Mouse (Mus musculus): Measurements from ENCODE around the gene Cyfip2. TPM values are rescaled to one million over a fixed set of nuclear protein-coding genes. Genes with fewer than 3 reads are reported as not detected.

Cyfip2 gene
- polyA plus RNA-seq, 1 experiment from 2014 or later = 16.2 TPM

GRCm38 (mm10) chr11:46176155-46176554 is 136.5 kb downstream of the Cyfip2 start:
- ATAC-seq (ENCODE audit: insufficient number of reproducible peaks, low FRiP score, low TSS enrichment, low read depth) (no peak), DNase-seq (ENCODE audit: low spot score) (no peak)
- no peak overlapping the region for H3K4me3 ChIP-seq (ENCODE audit: low read depth, low read length)
- H3K36me3 ChIP-seq (ENCODE audit: control insufficient read depth, insufficient read depth, low read length) = no peaks in the 10 kb centered on the region
- 94% methylated on average over 6 of the region's 6 CpGs for WGBS
- no peak overlapping the region for H3K27ac ChIP-seq (replicated peaks; ENCODE audit: low read depth, low read length)
- no peaks in the 10 kb centered on the region for H3K4me1 ChIP-seq (ENCODE audit: control insufficient read depth, insufficient read depth, low read length)
- no peak overlapping the region for H3K4me2 ChIP-seq (ENCODE audit: low read depth, severe bottlenecking)
- H3K9ac ChIP-seq (ENCODE audit: low read length) = no peak overlapping the region
- H3K27me3 ChIP-seq (ENCODE audit: control insufficient read depth, insufficient read depth, low read length) = no peaks in the 10 kb centered on the region
- no peaks in the 10 kb centered on the region for H3K9me3 ChIP-seq (ENCODE audit: control insufficient read depth, low read length)

DNA sequence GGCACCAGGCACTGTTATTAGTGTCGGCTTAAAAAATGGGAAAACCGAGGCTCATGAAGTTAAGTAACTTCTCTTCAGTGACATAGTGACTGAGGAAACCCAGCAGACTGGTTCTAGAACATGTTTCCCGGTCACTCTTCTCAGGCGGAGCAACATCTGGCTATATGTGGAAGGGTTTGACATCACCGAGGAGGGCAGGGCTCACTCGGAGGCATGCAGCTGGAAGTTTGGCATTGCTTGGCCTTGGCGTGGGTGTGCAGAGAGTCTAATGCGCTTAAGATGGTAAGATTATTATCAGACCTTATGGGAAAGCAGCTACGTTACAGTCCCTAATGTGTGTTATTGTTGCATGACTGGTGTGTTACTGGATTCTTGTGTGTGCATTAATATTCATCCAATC is 140.5 kb downstream of the Cyfip2 start:
- no peaks in the 10 kb centered on the region for H3K36me3 ChIP-seq (ENCODE audit: control insufficient read depth, insufficient read depth, low read length)
- H3K9ac ChIP-seq (ENCODE audit: low read length) = no peak overlapping the region
- whole genome bisulfite sequencing = 94% methylated on average over 9 of the region's 9 CpGs
- H3K27ac ChIP-seq (replicated peaks; ENCODE audit: low read depth, low read length) = no peak overlapping the region
- ATAC-seq (ENCODE audit: insufficient number of reproducible peaks, low FRiP score, low TSS enrichment, low read depth) (no peak), DNase-seq (ENCODE audit: low spot score) (no peak)
- no peaks in the 10 kb centered on the region for H3K4me1 ChIP-seq (ENCODE audit: control insufficient read depth, insufficient read depth, low read length)
- H3K4me3 ChIP-seq (ENCODE audit: low read depth, low read length) = no peak overlapping the region
- no peak overlapping the region for H3K4me2 ChIP-seq (ENCODE audit: low read depth, severe bottlenecking)
- H3K27me3 ChIP-seq (ENCODE audit: control insufficient read depth, insufficient read depth, low read length) = 0 out of 2 replicates have a peak, but pooled peaks cover 3% of the 10 kb centered on the region
- no peaks in the 10 kb centered on the region for H3K9me3 ChIP-seq (ENCODE audit: control insufficient read depth, low read length)

GRCm38 (mm10) chr11:46169908-46170307 is 142.8 kb downstream of the Cyfip2 start:
- ATAC-seq (ENCODE audit: insufficient number of reproducible peaks, low FRiP score, low TSS enrichment, low read depth) (no peak), DNase-seq (ENCODE audit: low spot score) (no peak)
- no peak overlapping the region for H3K4me2 ChIP-seq (ENCODE audit: low read depth, severe bottlenecking)
- no peaks in the 10 kb centered on the region for H3K9me3 ChIP-seq (ENCODE audit: control insufficient read depth, low read length)
- H3K9ac ChIP-seq (ENCODE audit: low read length) = no peak overlapping the region
- H3K36me3 ChIP-seq (ENCODE audit: control insufficient read depth, insufficient read depth, low read length) = no peaks in the 10 kb centered on the region
- H3K4me3 ChIP-seq (ENCODE audit: low read depth, low read length) = no peak overlapping the region
- peaks cover 14% of the 10 kb centered on the region for H3K27me3 ChIP-seq (ENCODE audit: control insufficient read depth, insufficient read depth, low read length)
- no peak overlapping the region for H3K27ac ChIP-seq (replicated peaks; ENCODE audit: low read depth, low read length)
- H3K4me1 ChIP-seq (ENCODE audit: control insufficient read depth, insufficient read depth, low read length) = 0 out of 2 replicates have a peak, but pooled peaks cover 2% of the 10 kb centered on the region
- 56% methylated on average over 3 of the region's 3 CpGs for WGBS

GRCm38 (mm10) chr11:46168506-46168905 is 144.2 kb downstream of the Cyfip2 start:
- no peaks in the 10 kb centered on the region for H3K36me3 ChIP-seq (ENCODE audit: control insufficient read depth, insufficient read depth, low read length)
- WGBS = 89% methylated on average over 7 of the region's 7 CpGs
- 0 out of 2 replicates have a peak, but pooled peaks cover 2% of the 10 kb centered on the region for H3K4me1 ChIP-seq (ENCODE audit: control insufficient read depth, insufficient read depth, low read length)
- H3K9ac ChIP-seq (ENCODE audit: low read length) = no peak overlapping the region
- H3K4me3 ChIP-seq (ENCODE audit: low read depth, low read length) = no peak overlapping the region
- ATAC-seq (ENCODE audit: insufficient number of reproducible peaks, low FRiP score, low TSS enrichment, low read depth) (no peak), DNase-seq (ENCODE audit: low spot score) (no peak)
- H3K4me2 ChIP-seq (ENCODE audit: low read depth, severe bottlenecking) = no peak overlapping the region
- H3K27ac ChIP-seq (replicated peaks; ENCODE audit: low read depth, low read length) = no peak overlapping the region
- no peaks in the 10 kb centered on the region for H3K9me3 ChIP-seq (ENCODE audit: control insufficient read depth, low read length)
- peaks cover 14% of the 10 kb centered on the region for H3K27me3 ChIP-seq (ENCODE audit: control insufficient read depth, insufficient read depth, low read length)

DNA sequence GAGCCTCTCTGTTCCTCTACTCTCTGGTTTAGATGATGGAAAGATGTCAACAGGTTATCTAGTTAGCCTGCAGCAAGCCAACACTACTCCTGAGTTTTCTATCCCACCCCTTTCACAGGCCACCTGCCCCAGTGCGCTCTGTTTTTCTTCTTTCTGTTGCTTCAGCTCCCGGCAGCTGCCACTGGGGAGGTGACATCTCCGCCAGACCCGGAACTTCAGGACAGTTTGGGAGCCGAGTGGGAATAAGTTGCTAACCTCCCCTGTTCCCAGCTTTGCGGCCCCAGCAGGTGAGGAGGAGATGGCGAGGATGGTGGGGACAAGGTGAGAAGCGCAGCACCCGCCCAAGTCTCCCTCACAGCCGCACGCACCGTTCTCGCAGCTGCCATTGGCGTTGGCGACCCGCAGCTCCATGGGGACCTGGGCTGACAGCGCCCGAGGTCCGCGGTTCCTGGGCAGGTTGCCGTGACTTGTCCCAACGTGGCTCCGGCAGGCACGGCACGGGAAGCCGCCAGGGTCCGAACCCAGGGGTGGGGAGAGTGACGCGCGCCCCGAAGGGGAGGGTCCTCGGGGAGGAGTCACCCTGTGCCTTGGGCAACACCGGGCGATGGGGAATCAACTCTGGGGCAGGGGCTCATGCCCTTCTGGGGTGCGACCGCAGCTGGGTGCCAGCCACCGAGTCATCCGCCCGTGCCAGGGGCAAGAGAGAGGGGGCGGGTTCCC is 146.6 kb downstream of the Cyfip2 start, which contains the start of gene Nipal4:
Nipal4 (minus strand) TSS at position 643 of the 720 bp plus-strand sequence.
- Histone ChIP-seq H3K9ac (ENCODE audit: low read length) (peak within 1 kb of the TSS; percentile 40; the same call in 1 of the 2 replicates), H3K4me2 (ENCODE audit: low read depth, severe bottlenecking) (peak within 1 kb of the TSS; percentile 97), H3K4me3 (ENCODE audit: low read depth, low read length) (peak within 1 kb of the TSS; percentile 44), H3K4me1 (ENCODE audit: control insufficient read depth, insufficient read depth, low read length) (0 out of 2 replicates have a peak, but pooled peaks cover 2% of the 10 kb centered on the region), H3K27me3 (ENCODE audit: control insufficient read depth, insufficient read depth, low read length) (peaks cover 14% of the 10 kb centered on the region), H3K9me3 (ENCODE audit: control insufficient read depth, low read length) (no peaks in the 10 kb centered on the region), H3K27ac (replicated peaks; ENCODE audit: low read depth, low read length) (no peak within 1 kb of the TSS), H3K36me3 (ENCODE audit: control insufficient read depth, insufficient read depth, low read length) (no peaks in the 10 kb centered on the region)
- WGBS = 2% methylated on average over 40 of the region's 40 CpGs
- peak; percentile 57 for DNase-seq (ENCODE audit: low spot score)
- ATAC-seq (ENCODE audit: insufficient number of reproducible peaks, low FRiP score, low TSS enrichment, low read depth) = no peak

DNA sequence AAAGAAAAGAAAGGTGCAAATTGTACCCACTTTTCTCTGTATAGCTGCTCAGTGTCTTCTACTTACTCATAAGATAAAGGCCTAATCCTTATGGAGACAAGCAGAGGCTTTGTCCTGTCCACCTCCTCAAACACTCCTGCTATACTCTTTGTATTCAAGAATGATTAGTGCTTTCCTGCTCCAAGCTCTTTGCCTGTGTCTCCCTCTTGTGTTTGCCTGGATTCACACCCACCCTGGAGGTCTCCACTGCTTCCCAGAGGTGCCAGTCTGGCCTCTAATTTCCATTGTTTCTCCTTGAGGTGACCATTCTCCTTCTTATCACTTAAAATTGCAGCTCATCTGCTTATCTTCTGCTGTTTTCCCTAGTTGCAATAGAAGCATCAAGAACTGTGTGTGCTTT is 155.2 kb downstream of the Cyfip2 start:
- Histone ChIP-seq H3K4me3 (ENCODE audit: low read depth, low read length) (no peak overlapping the region), H3K9me3 (ENCODE audit: control insufficient read depth, low read length) (no peaks in the 10 kb centered on the region), H3K4me1 (ENCODE audit: control insufficient read depth, insufficient read depth, low read length) (no peaks in the 10 kb centered on the region), H3K36me3 (ENCODE audit: control insufficient read depth, insufficient read depth, low read length) (no peaks in the 10 kb centered on the region), H3K4me2 (ENCODE audit: low read depth, severe bottlenecking) (no peak overlapping the region), H3K9ac (ENCODE audit: low read length) (no peak overlapping the region), H3K27me3 (ENCODE audit: control insufficient read depth, insufficient read depth, low read length) (no peaks in the 10 kb centered on the region), H3K27ac (replicated peaks; ENCODE audit: low read depth, low read length) (no peak overlapping the region)
- DNase-seq (ENCODE audit: low spot score) = no peak
- ATAC-seq (ENCODE audit: insufficient number of reproducible peaks, low FRiP score, low TSS enrichment, low read depth) = no peak

- WGBS = 87% methylated on average over 8 of the region's 8 CpGs
- H3K27ac ChIP-seq (replicated peaks; ENCODE audit: low read depth, low read length) = no peak overlapping the region
- ATAC-seq (ENCODE audit: insufficient number of reproducible peaks, low FRiP score, low TSS enrichment, low read depth) (no peak), DNase-seq (ENCODE audit: low spot score) (no peak)
- H3K36me3 ChIP-seq (ENCODE audit: control insufficient read depth, insufficient read depth, low read length) = no peaks in the 10 kb centered on the region
- H3K4me2 ChIP-seq (ENCODE audit: low read depth, severe bottlenecking) = no peak overlapping the region
- no peak overlapping the region for H3K4me3 ChIP-seq (ENCODE audit: low read depth, low read length)
- H3K4me1 ChIP-seq (ENCODE audit: control insufficient read depth, insufficient read depth, low read length) = no peaks in the 10 kb centered on the region
- no peaks in the 10 kb centered on the region for H3K9me3 ChIP-seq (ENCODE audit: control insufficient read depth, low read length)
- no peaks in the 10 kb centered on the region for H3K27me3 ChIP-seq (ENCODE audit: control insufficient read depth, insufficient read depth, low read length)
- no peak overlapping the region for H3K9ac ChIP-seq (ENCODE audit: low read length)
These were observed 155.7 kb downstream of the Cyfip2 start for GRCm38 (mm10) chr11:46156945-46157344.

DNA sequence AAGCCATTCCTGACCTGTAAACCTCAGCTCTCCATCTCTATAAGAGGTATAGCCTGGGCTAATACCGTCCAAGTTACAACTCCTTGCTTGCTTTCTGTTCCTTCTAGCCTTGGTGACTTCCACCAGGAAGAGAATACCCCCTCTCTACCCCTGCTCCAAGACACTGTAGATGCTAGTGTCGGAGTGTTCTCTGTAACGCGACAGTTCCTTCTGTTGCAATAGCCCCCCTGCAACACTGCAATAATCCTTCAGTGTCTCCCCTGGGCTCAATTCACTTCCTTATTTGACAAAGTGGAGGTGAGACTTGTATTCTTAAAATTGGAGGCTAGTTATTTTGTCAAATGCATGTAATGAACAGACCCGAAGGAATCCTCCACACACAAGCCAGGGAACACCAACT is 166.0 kb downstream of the Cyfip2 start:
- H3K9ac ChIP-seq (ENCODE audit: low read length) = no peak overlapping the region
- ATAC-seq (ENCODE audit: insufficient number of reproducible peaks, low FRiP score, low TSS enrichment, low read depth) = no peak
- no peaks in the 10 kb centered on the region for H3K9me3 ChIP-seq (ENCODE audit: control insufficient read depth, low read length)
- peaks cover 5% of the 10 kb centered on the region; the same call in 1 of the 2 replicates for H3K36me3 ChIP-seq (ENCODE audit: control insufficient read depth, insufficient read depth, low read length)
- H3K4me1 ChIP-seq (ENCODE audit: control insufficient read depth, insufficient read depth, low read length) = no peaks in the 10 kb centered on the region
- no peaks in the 10 kb centered on the region for H3K27me3 ChIP-seq (ENCODE audit: control insufficient read depth, insufficient read depth, low read length)
- H3K4me3 ChIP-seq (ENCODE audit: low read depth, low read length) = no peak overlapping the region
- DNase-seq (ENCODE audit: low spot score) = no peak
- no peak overlapping the region for H3K27ac ChIP-seq (replicated peaks; ENCODE audit: low read depth, low read length)
- H3K4me2 ChIP-seq (ENCODE audit: low read depth, severe bottlenecking) = no peak overlapping the region
- 96% methylated on average over 5 of the region's 5 CpGs for WGBS

Data from limb, embryonic 11.5 days (tissue).